Mouse (Mus musculus) brain, embryonic 18.5 days (tissue): ENCODE results near the gene Otx2.

Experiments
- DNase-seq: peaks from one replicate; pipeline ENCODE4 v3.0.0-alpha.2; 2012; ENCODE audit warnings: low read depth, low spot score

Gene Otx2

GRCm38 (mm10) chr14:48673541-48673940 lies at the start of gene Otx2:
TSS of gene Otx2 (minus strand) at chr14:48673819.
- DNase-seq = no peak

- DNase-seq = no peak
Observed at GRCm38 (mm10) chr14:48722763-48723162, 49.1 kb upstream of the Otx2 start.

- DNase-seq = no peak
Observed at GRCm38 (mm10) chr14:48719296-48719695, 45.7 kb upstream of the Otx2 start.

- no peak for DNase-seq
Observed at GRCm38 (mm10) chr14:48717632-48718279, 44.1 kb upstream of the Otx2 start.

- DNase-seq = no peak
Observed at GRCm38 (mm10) chr14:48716456-48716855, 42.8 kb upstream of the Otx2 start.

GRCm38 (mm10) chr14:48710871-48711370 lies 37.3 kb upstream of the Otx2 start:
- no peak for DNase-seq

- DNase-seq = no peak
Observed at GRCm38 (mm10) chr14:48710062-48710870, 36.6 kb upstream of the Otx2 start.

GRCm38 (mm10) chr14:48709371-48710061 lies 35.9 kb upstream of the Otx2 start:
- peak; percentile 40 for DNase-seq

GRCm38 (mm10) chr14:48707844-48708383 lies 34.3 kb upstream of the Otx2 start:
- DNase-seq = no peak

GRCm38 (mm10) chr14:48707391-48707790 lies 33.8 kb upstream of the Otx2 start:
- no peak for DNase-seq

- DNase-seq = no peak
Observed at GRCm38 (mm10) chr14:48700790-48701370, 27.3 kb upstream of the Otx2 start.

- no peak for DNase-seq
Observed at GRCm38 (mm10) chr14:48679590-48679989, 6.0 kb upstream of the Otx2 start.

GRCm38 (mm10) chr14:48678674-48679073 lies 5.1 kb upstream of the Otx2 start:
- no peak for DNase-seq

GRCm38 (mm10) chr14:48674036-48674831 lies 615 bp upstream of the Otx2 start:
- DNase-seq = no peak

GRCm38 (mm10) chr14:48672611-48673176 lies 925 bp downstream of the Otx2 start:
- DNase-seq = no peak

- DNase-seq = no peak
Observed at GRCm38 (mm10) chr14:48671480-48672240, 2.0 kb downstream of the Otx2 start.

GRCm38 (mm10) chr14:48670761-48671479 lies 2.7 kb downstream of the Otx2 start:
- DNase-seq = no peak

GRCm38 (mm10) chr14:48670258-48670630 lies 3.4 kb downstream of the Otx2 start:
- no peak for DNase-seq
